Mouse (Mus musculus): Measurements from ENCODE around the gene Esrrg.

DNA sequence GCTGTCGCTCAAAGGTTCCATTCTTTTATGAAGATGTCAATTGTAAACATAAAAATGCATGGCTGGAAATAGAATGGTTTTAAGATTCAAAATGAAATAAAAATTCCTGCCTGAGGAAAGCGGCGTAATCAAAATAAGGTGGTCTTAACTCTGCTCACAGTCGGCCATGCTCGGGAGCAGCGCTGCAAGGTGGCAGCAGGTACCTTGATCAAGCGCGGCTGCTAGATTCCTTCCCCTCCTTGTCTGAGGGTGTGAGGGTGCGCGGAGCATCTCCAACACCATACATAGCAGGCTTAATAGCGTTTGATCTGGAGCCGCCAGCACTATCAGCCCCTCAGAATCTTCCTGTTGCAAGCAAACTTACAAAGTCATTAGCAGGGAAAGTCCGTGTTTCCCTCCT, 399.9 kb downstream of the Esrrg start:
- TF ChIP-seq CTCF (conservative IDR thresholded peaks at IDR 0.05; ENCODE audit: low read length) (no peak), NANOG (IDR thresholded peaks at IDR 0.05; ENCODE audit: borderline replicate concordance, low read length) (no peak), POU5F1 (IDR thresholded peaks at IDR 0.05; ENCODE audit: borderline replicate concordance, low read length) (no peak)

Data from E14TG2a.4 (cell line).